8 mouse cellular contexts compared by ENCODE assay signal in the genomic region with DNA sequence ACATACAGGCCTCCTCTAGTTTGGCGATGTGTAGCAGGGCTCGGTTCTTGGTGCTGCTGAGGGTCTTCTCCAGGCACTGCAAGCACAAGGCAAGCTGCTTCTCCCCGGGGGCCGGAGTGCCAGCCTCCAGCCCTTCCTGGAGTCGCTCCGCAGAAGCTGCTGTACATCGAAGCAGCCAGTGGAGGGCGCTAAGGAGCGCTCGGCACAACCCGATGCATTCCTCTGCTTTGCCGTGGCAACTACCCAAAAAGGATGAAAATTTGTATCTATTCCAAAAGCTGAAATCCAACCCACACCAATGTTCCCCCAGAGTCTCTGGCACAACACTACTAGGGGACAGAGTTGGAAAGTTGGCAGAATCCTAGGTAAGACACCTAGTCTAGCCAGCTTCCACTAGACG. TPM values are rescaled to one million over a fixed set of nuclear protein-coding genes. Genes with fewer than 3 reads are reported as not detected.
DNase-seq lines count a peak whose midpoint lies in the region; ATAC-seq and TF ChIP-seq lines count a peak whose summit lies in the region.
"Had no signal": no experiment of that assay in that cellular context is flagged by ENCODE, and none has a peak within 500 bp of the region (broad histone marks: within the 10 kb centered on the region; RNA-seq: fewer than 3 reads in every experiment).

No protein-coding gene starts in this region.

- intact Hi-C loops in gastrocnemius, postnatal 36 days (cut with DNase I), result loop anchor here (5.0 to 10.0 kb wide), 2 partner anchors 47 to 69 kb away; no protein-coding TSS in a partner anchor

- 0 out of 2 replicates have a peak, but pooled peaks have one; percentile 2 for ATAC-seq in lung, embryonic 16.5 days (ENCODE audit: low read depth)

- no peak overlapping the region for H3K4me3 ChIP-seq in ES-E14 (ENCODE audit: insufficient read depth in 1 of 2, low read depth in 1 of 2, low read length in 2 of 2, poor library complexity in 1 of 2, severe bottlenecking in 1 of 2)
- no peak overlapping the region for H3K4me3 ChIP-seq in lung, embryonic 16.5 days (ENCODE audit: low read length)

- in situ Hi-C loops in ES-E14 (cut with MboI; ENCODE audit: low sequenced_read_pairs in 2 of 2, unreplicated experiment in 2 of 2), result no loop called here

- no peak overlapping the region for H3K4me2 ChIP-seq in lung, embryonic 16.5 days (ENCODE audit: low read depth, low read length)

- H3K9ac ChIP-seq in ES-E14 (ENCODE audit: insufficient read depth, low read depth, low read length, poor library complexity, severe bottlenecking), result no peak overlapping the region; the same call in 1 of the 2 replicates
- H3K9ac ChIP-seq in lung, embryonic 16.5 days (ENCODE audit: low read length), result no peak overlapping the region

- peaks cover 21% of the 10 kb centered on the region for H3K36me3 ChIP-seq in ES-E14 (ENCODE audit: control insufficient read depth, insufficient read depth, low read length, poor library complexity, severe bottlenecking)
- H3K36me3 ChIP-seq in lung, embryonic 16.5 days (ENCODE audit: control insufficient read depth, insufficient read depth, low read length), result peaks cover 3% of the 10 kb centered on the region; the same call in 1 of the 2 replicates

- 9% methylated on average over 13 of the region's 13 CpGs for WGBS in lung, embryonic 16.5 days

- no peaks in the 10 kb centered on the region for H3K9me3 ChIP-seq in ES-E14 (ENCODE audit: control insufficient read depth, insufficient read depth, low read depth, low read length)
- H3K9me3 ChIP-seq in lung, embryonic 16.5 days (ENCODE audit: control insufficient read depth, low read length), result no peaks in the 10 kb centered on the region

- H3K4me1 ChIP-seq in ES-E14 (ENCODE audit: control insufficient read depth in 2 of 2, insufficient read depth in 2 of 2, low read length in 2 of 2, poor library complexity in 1 of 2), result peaks cover 0 to 21% of the 10 kb centered on the region in 2 experiments; a peak in 2 of 4 replicates
- H3K4me1 ChIP-seq in lung, embryonic 16.5 days (replicated peaks; ENCODE audit: control insufficient read depth, insufficient read depth, low read length), result peaks cover 29% of the 10 kb centered on the region

- H3K27ac ChIP-seq in ES-E14 (ENCODE audit: insufficient read depth, low read depth, low read length, poor library complexity, severe bottlenecking), result no peak overlapping the region
- peak overlapping the region; percentile 51; the same call in 1 of the 2 replicates for H3K27ac ChIP-seq in lung, embryonic 16.5 days (ENCODE audit: low read length)
- H3K27ac ChIP-seq: macrophage had no signal

- peak; percentile 57 for DNase-seq in ES-E14 (ENCODE audit: low read depth, low spot score)
- peak; percentile 69 to 75 for DNase-seq in adrenal gland, adult 18-20 months (ENCODE audit: low spot score in 2 of 2)
- peak; percentile 60 for DNase-seq in embryo, embryonic 9.5 days (ENCODE audit: extremely low spot score)
- DNase-seq in gastrocnemius, postnatal 36 days, result peak; percentile 75 to 78
- DNase-seq in layer of hippocampus, adult 8-10 months (ENCODE audit: low spot score in 2 of 2), result peak; percentile 66 to 85
- DNase-seq in right cerebral cortex, postnatal 36 days (ENCODE audit: low spot score in 2 of 2), result peak; percentile 67 to 71

- no peaks in the 10 kb centered on the region for H3K27me3 ChIP-seq in lung, embryonic 16.5 days (ENCODE audit: control insufficient read depth, insufficient read depth, low read depth, low read length)

TF ChIP-seq in ES-E14, 5 proteins besides CTCF, POLR2A, EP300 and RAD21:
- no peak for TF ChIP-seq CHD2 (IDR thresholded peaks at IDR 0.05; ENCODE audit: low read depth, low read length)
- TF ChIP-seq ZNF384 (IDR thresholded peaks at IDR 0.05; ENCODE audit: low read depth, low read length), result no peak

RNA-seq across cellular contexts. Expression of a gene that starts 11.3 kb away (rescaled TPM):
- 53.5 and 75.7 TPM in 2 replicates for total RNA-seq in ES-E14 (2012; rRNA removed)
- 10 to 100 TPM; 46.1 to 49.2 TPM for total RNA-seq in adrenal gland, adult 18-20 months (2021)
- total RNA-seq in gastrocnemius, postnatal 36 days (2021), result 10 to 100 TPM; 41.4 to 41.9 TPM
- total RNA-seq in layer of hippocampus, adult 8-10 months (2022), result 100 to 1,000 TPM; 118 to 162 (median 138) TPM
- polyA plus RNA-seq in lung, embryonic 16.5 days (2015; fragmentation: Nextera tagmentation; extraction: Ambion mirVana), result 56.6 and 57.8 TPM in 2 replicates

RNA-seq across cellular contexts. Expression of a gene that starts 16.8 kb away (rescaled TPM):
- total RNA-seq in ES-E14 (2012; rRNA removed), result 0.18 TPM in 1 of 2 replicates, not detected in the other
- not detected for total RNA-seq in adrenal gland, adult 18-20 months (2021)
- not detected for total RNA-seq in gastrocnemius, postnatal 36 days (2021)
- not detected for total RNA-seq in layer of hippocampus, adult 8-10 months (2022)
- not detected in 2 replicates for polyA plus RNA-seq in lung, embryonic 16.5 days (2015; fragmentation: Nextera tagmentation; extraction: Ambion mirVana)
- polyA plus RNA-seq: macrophage had no signal

RNA-seq across cellular contexts. Expression of a gene that starts 22.5 kb away (rescaled TPM):
- total RNA-seq in ES-E14 (2012; rRNA removed), result 7.7 and 9.0 TPM in 2 replicates
- total RNA-seq in adrenal gland, adult 18-20 months (2021), result 10 to 100 TPM; 90.2 to 91.0 TPM
- total RNA-seq in gastrocnemius, postnatal 36 days (2021), result 10 to 100 TPM; 72.6 to 75.7 TPM
- total RNA-seq in layer of hippocampus, adult 8-10 months (2022), result 100 to 1,000 TPM; 919 to 985 (median 938) TPM
- 36.3 and 36.4 TPM in 2 replicates for polyA plus RNA-seq in lung, embryonic 16.5 days (2015; fragmentation: Nextera tagmentation; extraction: Ambion mirVana)

RNA-seq across cellular contexts. Expression of a gene that starts 35.5 kb away (rescaled TPM):
- total RNA-seq in ES-E14 (2012; rRNA removed), result 376 and 408 TPM in 2 replicates
- total RNA-seq in adrenal gland, adult 18-20 months (2021), result 100 to 1,000 TPM; 114 to 118 TPM
- total RNA-seq in gastrocnemius, postnatal 36 days (2021), result 10 to 100 TPM; 88.1 to 91.9 TPM
- 100 to 1,000 TPM; 115 to 128 (median 124) TPM for total RNA-seq in layer of hippocampus, adult 8-10 months (2022)
- polyA plus RNA-seq in lung, embryonic 16.5 days (2015; fragmentation: Nextera tagmentation; extraction: Ambion mirVana), result 165 and 177 TPM in 2 replicates

RNA-seq across cellular contexts. Expression of a gene that starts 53.8 kb away (rescaled TPM):
- 0.16 and 0.40 TPM in 2 replicates for total RNA-seq in ES-E14 (2012; rRNA removed)
- total RNA-seq in adrenal gland, adult 18-20 months (2021), result not detected
- total RNA-seq in gastrocnemius, postnatal 36 days (2021), result under 1 TPM; 0.31 to 0.76 TPM
- total RNA-seq in layer of hippocampus, adult 8-10 months (2022), result under 1 TPM in 1 of 4 experiments, not detected in 3; 0.22 TPM
- 0.09 TPM in 1 of 2 replicates, not detected in the other for polyA plus RNA-seq in lung, embryonic 16.5 days (2015; fragmentation: Nextera tagmentation; extraction: Ambion mirVana)
- polyA plus RNA-seq: macrophage had no signal

Comparison
In these comparisons a context has a peak if more than half of its experiments do, and no peak if none do; other contexts are left out.
1. RNA of a gene that starts 22.5 kb away (total RNA-seq): 919 to 985 TPM in layer of hippocampus, adult 8-10 months; 90.2 to 91.0 TPM in adrenal gland, adult 18-20 months, 72.6 to 75.7 TPM in gastrocnemius, postnatal 36 days and 7.7 to 9.0 TPM in ES-E14; every median in the first group is over 4 times any median in the second.
2. Peak in every context shown above with its lines, with median percentiles within 50 percentile points of each other: DNase-seq.